Mouse (Mus musculus): ENCODE data around the gene Raver1. TPM values are rescaled to one million over a fixed set of nuclear protein-coding genes. Genes with fewer than 3 reads are reported as not detected.

The Raver1 gene
- polyA plus RNA-seq, 1 experiment from 2014 or later, result 74.2 TPM

DNA sequence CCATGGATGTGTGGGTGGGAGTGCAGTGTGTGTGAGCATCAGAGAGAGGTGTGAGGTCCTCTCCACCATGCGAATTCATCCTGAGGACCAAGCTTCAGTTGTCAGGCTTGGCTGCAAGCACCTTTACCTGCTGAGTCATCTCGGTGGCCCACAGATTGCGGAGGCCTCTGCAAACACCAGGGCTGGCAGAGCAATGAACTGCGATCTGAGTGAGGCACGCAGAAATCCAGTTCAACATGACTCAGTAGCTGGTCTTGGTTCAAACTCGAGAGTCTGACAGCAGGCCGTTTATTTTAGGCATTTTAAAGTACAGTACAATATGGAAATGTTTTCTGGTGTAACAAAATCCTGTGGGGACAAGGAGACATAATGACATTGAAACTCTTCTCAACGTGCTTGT lies 6.0 kb upstream of the Raver1 start:
- no peak overlapping the region for H3K4me2 ChIP-seq
- no peaks in the 10 kb centered on the region for H3K9me3 ChIP-seq
- no peak overlapping the region for H3K4me3 ChIP-seq (replicated peaks)
- peaks cover 8% of the 10 kb centered on the region; the same call in 1 of the 2 replicates for H3K4me1 ChIP-seq
- 89% methylated on average over 8 of the region's 8 CpGs for WGBS
- no peaks in the 10 kb centered on the region for H3K27me3 ChIP-seq
- H3K27ac ChIP-seq, result no peak overlapping the region
- H3K9ac ChIP-seq, result no peak overlapping the region
- no peak for ATAC-seq (ENCODE audit: low FRiP score)
- 0 out of 2 replicates have a peak, but pooled peaks cover 4% of the 10 kb centered on the region for H3K36me3 ChIP-seq (replicated peaks)

DNA sequence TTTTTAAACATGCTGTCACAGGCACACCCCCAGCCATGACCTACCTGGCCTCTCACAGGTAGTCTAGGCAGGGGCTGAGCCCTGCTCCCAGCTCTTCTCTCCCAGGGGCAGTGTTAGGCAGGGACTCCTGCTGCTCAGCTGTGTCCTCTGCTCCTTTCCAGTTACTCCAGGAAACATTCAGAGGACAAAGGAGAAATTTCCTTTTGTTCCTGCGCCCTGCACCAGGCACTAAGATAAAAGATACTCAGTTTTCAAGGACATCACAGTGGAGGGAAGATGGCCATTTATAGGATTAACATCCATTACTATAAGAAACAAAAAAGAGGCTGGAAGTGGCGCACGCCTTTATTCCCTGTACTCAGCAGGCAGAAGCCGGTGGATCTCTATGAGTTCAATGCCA lies 4.2 kb upstream of the Raver1 start:
- H3K4me2 ChIP-seq, result no peak overlapping the region
- no peaks in the 10 kb centered on the region for H3K27me3 ChIP-seq
- no peak overlapping the region for H3K9ac ChIP-seq
- whole genome bisulfite sequencing, result 62% methylated on average over 4 of the region's 4 CpGs
- H3K4me1 ChIP-seq, result peaks cover 14% of the 10 kb centered on the region
- no peak overlapping the region for H3K4me3 ChIP-seq (replicated peaks)
- no peaks in the 10 kb centered on the region for H3K9me3 ChIP-seq
- H3K27ac ChIP-seq, result no peak overlapping the region
- no peak for ATAC-seq (ENCODE audit: low FRiP score)
- H3K36me3 ChIP-seq (replicated peaks), result 0 out of 2 replicates have a peak, but pooled peaks cover 4% of the 10 kb centered on the region

DNA sequence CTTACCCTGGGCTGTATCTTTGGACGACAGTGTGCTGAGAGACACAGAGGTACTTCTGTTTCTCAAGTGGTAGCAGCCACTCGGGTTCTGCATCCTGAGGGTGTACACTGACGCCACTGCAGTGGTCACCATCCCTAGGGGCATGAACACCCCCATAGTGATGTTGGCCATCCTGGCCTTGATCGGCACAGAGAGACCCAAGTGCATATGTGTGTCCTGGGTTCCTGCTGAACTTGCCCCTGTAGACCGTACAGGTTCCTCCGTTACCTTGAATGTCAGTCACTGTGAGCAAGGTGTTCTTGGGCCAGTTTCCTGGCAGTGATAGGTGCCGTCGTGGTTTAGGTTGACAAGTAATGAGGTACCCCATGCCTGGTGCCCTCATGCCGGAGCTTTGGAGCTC lies 1.6 kb upstream of the Raver1 start:
- H3K4me1 ChIP-seq, result peaks cover 21% of the 10 kb centered on the region
- no peaks in the 10 kb centered on the region for H3K27me3 ChIP-seq
- H3K9me3 ChIP-seq, result no peaks in the 10 kb centered on the region
- 93% methylated on average over 9 of the region's 9 CpGs for WGBS
- no peak overlapping the region for H3K27ac ChIP-seq
- ATAC-seq (ENCODE audit: low FRiP score), result no peak
- H3K4me2 ChIP-seq, result no peak overlapping the region
- H3K9ac ChIP-seq, result no peak overlapping the region
- H3K36me3 ChIP-seq (replicated peaks), result peaks cover 22% of the 10 kb centered on the region
- no peak overlapping the region for H3K4me3 ChIP-seq (replicated peaks)

DNA sequence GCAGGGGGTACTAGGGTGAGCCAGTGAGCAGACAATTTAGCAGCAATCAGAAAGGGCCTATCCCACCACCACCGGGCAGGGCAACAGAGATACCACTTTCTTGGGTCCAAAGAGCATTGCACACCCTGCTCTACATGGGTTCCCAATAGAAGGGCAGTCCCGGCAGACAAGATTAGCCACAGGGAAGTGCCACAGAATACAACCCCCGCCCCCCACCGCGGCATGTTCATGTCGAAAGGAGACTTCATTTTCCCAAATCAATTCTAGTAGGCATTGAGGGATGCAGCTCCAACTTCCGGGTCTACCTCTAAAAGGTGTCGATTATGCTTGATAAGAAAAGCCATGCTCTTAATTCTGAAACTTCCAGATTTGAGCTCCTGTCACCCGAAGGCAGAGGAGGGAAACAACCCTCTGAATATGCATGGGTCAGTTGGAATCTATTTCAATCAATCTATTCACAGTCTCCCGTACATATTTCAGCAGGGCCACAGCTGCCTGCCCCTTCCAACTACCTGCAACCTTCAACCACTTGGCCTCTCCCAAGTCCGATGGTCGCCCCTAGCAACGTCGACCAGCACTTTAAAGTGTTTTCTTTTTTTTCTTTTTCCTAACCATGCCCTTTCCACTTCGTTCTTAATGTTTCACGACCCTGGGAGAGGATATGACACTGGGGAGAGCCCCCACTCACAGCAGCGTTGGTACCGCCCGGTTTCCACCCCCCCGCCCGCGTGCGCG lies 669 bp downstream of the Raver1 start:
- Histone ChIP-seq H3K27me3 (no peaks in the 10 kb centered on the region), H3K4me1 (peaks cover 24% of the 10 kb centered on the region), H3K4me3 (replicated peaks) (peak overlapping the region; percentile 57), H3K9me3 (no peaks in the 10 kb centered on the region), H3K9ac (peak overlapping the region; percentile 75), H3K36me3 (replicated peaks) (peaks cover 45% of the 10 kb centered on the region), H3K4me2 (peak overlapping the region; percentile 92), H3K27ac (peak overlapping the region; percentile 91)
- peak; percentile 25 for ATAC-seq (ENCODE audit: low FRiP score)
- 4% methylated on average over 24 of the region's 24 CpGs for WGBS

DNA sequence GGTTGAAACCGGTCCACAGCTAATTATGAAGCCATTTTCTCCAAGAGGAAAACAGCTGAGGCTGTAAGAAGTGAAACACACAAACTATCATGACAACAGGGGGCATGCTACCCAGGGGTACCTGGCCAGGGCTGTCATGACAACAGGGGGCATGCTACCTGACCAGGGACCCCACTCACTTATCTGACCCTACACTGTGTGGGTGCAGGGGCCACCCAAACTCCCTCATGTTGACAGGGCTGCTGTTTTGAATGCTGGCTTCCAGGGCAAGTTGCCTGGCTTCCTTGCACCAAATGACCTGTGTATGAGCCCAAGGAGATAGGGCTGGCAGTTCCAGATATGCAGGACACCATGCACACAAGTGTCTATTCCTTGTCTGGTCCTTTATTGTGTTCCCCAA lies 1.3 kb downstream of the Raver1 start:
- H3K9me3 ChIP-seq, result no peaks in the 10 kb centered on the region
- H3K4me3 ChIP-seq (replicated peaks), result peak overlapping the region; percentile 57
- ATAC-seq (ENCODE audit: low FRiP score), result no peak
- peak overlapping the region; percentile 75 for H3K9ac ChIP-seq
- peaks cover 22% of the 10 kb centered on the region for H3K4me1 ChIP-seq
- H3K36me3 ChIP-seq (replicated peaks), result peaks cover 51% of the 10 kb centered on the region
- peak overlapping the region; percentile 92 for H3K4me2 ChIP-seq
- no peak overlapping the region for H3K27ac ChIP-seq
- WGBS, result 89% methylated on average over 1 of the region's 1 CpGs
- no peaks in the 10 kb centered on the region for H3K27me3 ChIP-seq

DNA sequence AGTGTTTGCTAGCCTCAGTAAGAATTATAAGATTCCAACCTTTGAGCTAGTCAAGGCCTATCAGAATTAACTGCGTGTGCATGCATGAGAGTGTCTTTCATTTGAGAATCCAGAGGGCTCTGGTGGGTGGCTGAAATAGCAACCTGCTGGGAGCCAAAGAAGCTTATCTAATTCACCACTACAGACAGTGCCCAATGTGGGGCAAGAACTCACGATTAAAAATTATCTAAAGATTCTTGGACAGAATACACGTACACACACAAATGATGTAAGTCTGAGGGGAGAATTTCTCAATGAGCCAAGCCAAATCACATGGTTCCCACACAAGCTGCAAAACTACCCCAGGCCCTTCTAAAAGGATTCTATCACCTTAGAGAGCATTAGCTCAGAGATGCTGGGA lies 8.5 kb downstream of the Raver1 start:
- H3K9me3 ChIP-seq, result no peaks in the 10 kb centered on the region
- H3K9ac ChIP-seq, result no peak overlapping the region
- 91% methylated on average over 3 of the region's 3 CpGs for WGBS
- peaks cover 94% of the 10 kb centered on the region for H3K36me3 ChIP-seq (replicated peaks)
- ATAC-seq (ENCODE audit: low FRiP score), result no peak
- H3K4me2 ChIP-seq, result no peak overlapping the region
- H3K27ac ChIP-seq, result no peak overlapping the region
- 0 out of 2 replicates have a peak, but pooled peaks cover 3% of the 10 kb centered on the region for H3K4me1 ChIP-seq
- no peak overlapping the region for H3K4me3 ChIP-seq (replicated peaks)
- no peaks in the 10 kb centered on the region for H3K27me3 ChIP-seq

DNA sequence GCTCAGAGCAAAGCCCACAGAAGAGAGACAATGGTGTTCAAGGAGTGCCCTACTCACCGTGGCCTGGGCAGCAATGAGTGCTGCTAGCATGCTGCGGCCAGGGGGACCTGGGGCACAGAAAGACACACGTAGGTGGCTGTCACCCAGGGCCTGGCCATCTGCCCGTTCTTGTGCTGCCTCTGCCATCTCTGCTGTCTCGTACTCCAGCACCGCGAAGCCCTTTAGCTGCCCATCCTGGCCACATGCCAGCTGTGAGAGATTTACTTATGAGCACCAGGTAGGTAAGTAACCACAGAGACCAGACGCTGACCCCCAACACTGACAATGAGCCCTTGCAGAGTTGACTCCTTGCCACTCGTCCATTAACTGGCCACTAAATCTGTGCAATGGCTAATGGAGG lies 10.7 kb downstream of the Raver1 start:
- H3K9me3 ChIP-seq, result no peaks in the 10 kb centered on the region
- no peak for ATAC-seq (ENCODE audit: low FRiP score)

DNA sequence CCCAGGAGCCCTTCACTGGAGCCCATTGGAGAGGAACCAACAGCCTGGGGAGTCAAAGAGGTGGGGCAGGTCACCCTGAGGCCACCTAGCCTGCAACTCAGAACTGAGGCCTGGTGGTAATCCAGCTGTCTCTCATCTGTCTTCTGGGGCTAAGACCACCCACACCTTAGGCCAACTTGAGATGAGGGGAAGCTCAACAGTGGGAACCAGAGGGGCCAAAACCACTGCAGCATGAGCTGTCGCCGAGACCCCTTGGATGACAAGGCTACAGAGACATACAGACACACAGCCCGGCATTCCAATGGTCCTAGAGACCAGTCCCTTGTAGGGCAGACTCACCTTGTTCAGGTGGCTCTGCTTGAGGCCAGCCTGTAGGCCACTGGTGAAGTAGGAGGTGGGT lies 16.2 kb downstream of the Raver1 start:
- no peak overlapping the region for H3K27ac ChIP-seq
- no peak overlapping the region for H3K4me3 ChIP-seq (replicated peaks)
- H3K9ac ChIP-seq, result no peak overlapping the region
- H3K36me3 ChIP-seq (replicated peaks), result peaks cover 71% of the 10 kb centered on the region
- 89% methylated on average over 3 of the region's 3 CpGs for WGBS
- H3K4me2 ChIP-seq, result no peak overlapping the region
- H3K9me3 ChIP-seq, result no peaks in the 10 kb centered on the region
- ATAC-seq (ENCODE audit: low FRiP score), result no peak
- peaks cover 14% of the 10 kb centered on the region for H3K4me1 ChIP-seq
- no peaks in the 10 kb centered on the region for H3K27me3 ChIP-seq

More for the DNA sequence above, 10.7 kb downstream of the Raver1 start:
- Histone ChIP-seq H3K36me3 (replicated peaks) (peaks cover 93% of the 10 kb centered on the region), H3K4me1 (no peaks in the 10 kb centered on the region), H3K27me3 (no peaks in the 10 kb centered on the region), H3K27ac (no peak overlapping the region), H3K4me2 (no peak overlapping the region), H3K9ac (no peak overlapping the region), H3K4me3 (replicated peaks) (no peak overlapping the region)
- 90% methylated on average over 9 of the region's 9 CpGs for WGBS

DNA sequence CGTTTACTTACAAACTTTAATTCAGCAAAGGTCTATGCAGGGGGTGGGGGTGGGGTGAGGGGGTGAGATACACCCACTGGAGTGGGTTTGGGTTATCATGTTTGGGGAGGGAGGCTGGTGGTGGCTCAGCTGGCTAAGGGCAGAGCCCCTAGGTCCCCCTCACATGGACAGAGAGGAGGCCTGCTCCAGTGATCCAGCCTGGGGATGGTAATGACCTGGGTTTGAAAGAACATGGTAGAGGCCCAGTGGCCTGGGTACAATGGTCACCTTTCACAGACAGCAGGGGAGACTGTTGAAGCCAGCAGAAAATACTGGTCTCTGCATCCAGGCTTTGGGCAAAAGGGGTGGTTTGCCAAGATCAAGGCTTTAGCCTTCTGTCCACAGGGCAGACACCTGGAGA lies 17.6 kb downstream of the Raver1 start:
- Histone ChIP-seq H3K4me2 (no peak overlapping the region), H3K4me3 (replicated peaks) (no peak overlapping the region), H3K9ac (no peak overlapping the region), H3K4me1 (peaks cover 14% of the 10 kb centered on the region), H3K27ac (no peak overlapping the region), H3K9me3 (no peaks in the 10 kb centered on the region), H3K27me3 (no peaks in the 10 kb centered on the region), H3K36me3 (replicated peaks) (peaks cover 61% of the 10 kb centered on the region)
- WGBS, result 85% methylated on average over 1 of the region's 1 CpGs
- no peak for ATAC-seq (ENCODE audit: low FRiP score)

DNA sequence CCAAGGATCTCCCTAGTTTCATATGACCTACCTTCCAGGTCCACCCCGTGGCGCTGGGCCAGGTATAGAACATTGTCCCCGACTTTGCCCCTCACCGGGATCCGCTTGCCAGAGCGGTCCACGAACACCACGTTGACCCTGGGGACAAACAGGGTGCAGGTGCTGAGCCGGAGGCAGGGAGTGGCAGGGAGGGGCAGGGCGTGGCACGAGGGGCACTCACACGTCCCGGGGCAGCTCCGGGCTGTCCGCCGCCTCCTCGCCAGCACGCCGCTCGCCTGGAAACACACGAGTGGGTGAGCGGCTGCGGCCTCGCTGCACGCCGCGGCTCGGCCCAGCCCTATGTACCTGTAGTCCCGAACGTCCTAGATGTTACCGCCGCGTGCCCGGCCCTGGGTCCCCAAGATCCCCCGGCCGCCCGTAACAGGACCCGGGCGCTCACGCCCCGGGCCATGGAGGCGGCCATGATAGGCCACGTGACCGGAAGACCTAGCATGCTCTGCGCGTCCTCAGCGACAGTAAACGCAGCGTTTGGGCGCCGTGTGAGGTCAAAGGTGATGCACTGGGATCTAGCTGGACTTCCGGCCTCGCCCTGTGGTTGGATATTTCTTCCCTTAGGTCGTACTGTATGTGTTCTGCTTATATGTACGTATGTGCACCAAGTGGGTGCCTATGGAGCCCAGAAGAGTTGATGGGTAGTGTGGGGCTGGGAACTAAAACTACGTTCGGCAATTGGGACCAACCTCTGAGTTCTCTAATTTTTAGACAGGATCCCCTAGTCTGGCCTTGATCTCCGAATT lies 18.6 kb downstream of the Raver1 start, which contains the start of the genes Gm49373 and Fdx1l:
TSS of gene Gm49373 (minus strand) at position 53 of the 797 bp plus-strand sequence.
TSS of gene Fdx1l (minus strand) at position 571 of the 797 bp plus-strand sequence.
- Histone ChIP-seq H3K9ac (peak within 1 kb of the TSS; percentile 70), H3K4me2 (peak within 1 kb of the TSS; percentile 81), H3K4me3 (replicated peaks) (peak within 1 kb of the TSS; percentile 72), H3K27me3 (no peaks in the 10 kb centered on the region), H3K9me3 (no peaks in the 10 kb centered on the region), H3K4me1 (peaks cover 14% of the 10 kb centered on the region), H3K36me3 (replicated peaks) (peaks cover 52% of the 10 kb centered on the region), H3K27ac (peak within 1 kb of the TSS; percentile 43)
- ATAC-seq (ENCODE audit: low FRiP score), result peak; percentile 94
- WGBS, result 3% methylated on average over 58 of the region's 58 CpGs

DNA sequence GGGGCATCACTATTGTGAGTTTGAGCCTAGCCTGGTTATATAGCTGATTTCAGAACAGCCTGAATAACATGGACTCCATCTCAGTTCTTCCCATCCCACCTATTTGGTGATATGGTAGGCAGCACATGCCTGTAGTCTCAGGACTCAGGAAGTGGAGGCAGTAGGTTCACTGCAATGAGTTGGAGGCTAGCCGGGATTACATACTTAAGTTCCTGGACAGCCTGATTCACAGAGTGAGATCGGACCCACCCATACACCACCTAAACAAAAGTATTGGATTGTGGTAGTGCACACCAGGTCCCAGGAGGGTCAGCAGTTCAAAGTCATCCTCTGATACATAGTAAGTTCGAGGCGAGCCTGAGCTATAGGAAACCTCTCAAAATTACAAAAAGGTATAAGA lies 19.2 kb downstream of the Raver1 start:
- WGBS, result 17% methylated on average over 4 of the region's 4 CpGs
- Histone ChIP-seq H3K4me1 (peaks cover 14% of the 10 kb centered on the region), H3K4me3 (replicated peaks) (peak overlapping the region; percentile 72), H3K9ac (peak overlapping the region; percentile 70), H3K27ac (no peak overlapping the region), H3K9me3 (no peaks in the 10 kb centered on the region), H3K4me2 (peak overlapping the region; percentile 81), H3K36me3 (replicated peaks) (peaks cover 50% of the 10 kb centered on the region), H3K27me3 (no peaks in the 10 kb centered on the region)
- peak; percentile 31 for ATAC-seq (ENCODE audit: low FRiP score)

DNA sequence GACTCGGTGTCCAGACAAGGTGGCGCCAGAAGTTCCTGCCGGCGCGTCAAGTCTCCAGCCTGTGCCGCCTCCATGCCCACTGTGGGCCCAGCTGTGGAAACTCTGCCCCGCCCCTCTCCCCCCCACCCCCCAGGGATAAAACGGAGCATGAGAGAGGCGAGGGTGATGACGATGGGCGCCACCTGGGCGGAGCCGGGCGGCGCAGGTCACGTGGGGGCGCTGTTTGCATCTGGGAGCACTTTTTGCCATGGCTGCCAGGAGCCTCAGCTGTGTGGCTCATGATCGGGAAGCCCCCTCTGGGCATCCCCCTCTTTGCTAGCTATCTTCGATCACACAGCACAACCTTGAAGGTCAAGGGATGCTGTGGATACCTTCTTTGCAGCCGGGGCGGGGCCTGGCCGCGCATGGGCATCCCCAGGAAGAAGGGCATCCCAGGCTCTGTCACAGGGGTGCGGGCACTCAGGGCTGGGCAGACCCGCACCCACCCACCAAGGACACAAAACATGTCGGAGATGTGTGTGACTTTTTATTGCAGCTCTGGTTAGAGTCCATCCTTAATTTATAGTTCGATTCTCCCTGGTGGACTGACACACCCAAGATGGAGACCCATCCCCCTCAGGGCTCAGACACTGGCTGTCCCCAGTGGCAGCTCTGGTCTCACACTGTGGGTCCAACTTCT lies 24.7 kb downstream of the Raver1 start, which contains the start of gene Zglp1:
TSS of gene Zglp1 (minus strand) at position 88 of the 679 bp plus-strand sequence.
- no peak within 1 kb of the TSS for H3K9ac ChIP-seq
- no peaks in the 10 kb centered on the region for H3K27me3 ChIP-seq
- ATAC-seq (ENCODE audit: low FRiP score), result no peak
- H3K4me3 ChIP-seq (replicated peaks), result no peak within 1 kb of the TSS
- 87% methylated on average over 26 of the region's 27 CpGs for WGBS
- no peak within 1 kb of the TSS for H3K27ac ChIP-seq
- no peaks in the 10 kb centered on the region for H3K9me3 ChIP-seq
- peaks cover 4% of the 10 kb centered on the region for H3K4me1 ChIP-seq
- H3K36me3 ChIP-seq (replicated peaks), result peaks cover 50% of the 10 kb centered on the region
- no peak within 1 kb of the TSS for H3K4me2 ChIP-seq

Measured in forebrain, embryonic 12.5 days (tissue).